Mouse (Mus musculus): ENCODE data around the gene Shpk. TPM values are rescaled to one million over a fixed set of nuclear protein-coding genes. Genes with fewer than 3 reads are reported as not detected.

The Shpk gene
- polyA plus RNA-seq, 1 experiment from 2014 or later: 2.9 TPM

GRCm38 (mm10) chr11:73176186-73176585 is 23.1 kb upstream of the Shpk start:
- no peak for ATAC-seq (ENCODE audit: insufficient number of reproducible peaks, low FRiP score, low TSS enrichment, low read depth)
- Histone ChIP-seq H3K4me1 (peaks cover 35% of the 10 kb centered on the region), H3K4me2 (replicated peaks) (peak overlapping the region; percentile 67), H3K36me3 (peaks cover 10% of the 10 kb centered on the region), H3K27ac (replicated peaks) (peak overlapping the region; percentile 90), H3K9ac (peak overlapping the region; percentile 96), H3K27me3 (no peaks in the 10 kb centered on the region), H3K9me3 (replicated peaks) (no peaks in the 10 kb centered on the region), H3K4me3 (replicated peaks) (peak overlapping the region; percentile 98)
- under 1% methylated on average over 15 of the region's 15 CpGs for WGBS

DNA sequence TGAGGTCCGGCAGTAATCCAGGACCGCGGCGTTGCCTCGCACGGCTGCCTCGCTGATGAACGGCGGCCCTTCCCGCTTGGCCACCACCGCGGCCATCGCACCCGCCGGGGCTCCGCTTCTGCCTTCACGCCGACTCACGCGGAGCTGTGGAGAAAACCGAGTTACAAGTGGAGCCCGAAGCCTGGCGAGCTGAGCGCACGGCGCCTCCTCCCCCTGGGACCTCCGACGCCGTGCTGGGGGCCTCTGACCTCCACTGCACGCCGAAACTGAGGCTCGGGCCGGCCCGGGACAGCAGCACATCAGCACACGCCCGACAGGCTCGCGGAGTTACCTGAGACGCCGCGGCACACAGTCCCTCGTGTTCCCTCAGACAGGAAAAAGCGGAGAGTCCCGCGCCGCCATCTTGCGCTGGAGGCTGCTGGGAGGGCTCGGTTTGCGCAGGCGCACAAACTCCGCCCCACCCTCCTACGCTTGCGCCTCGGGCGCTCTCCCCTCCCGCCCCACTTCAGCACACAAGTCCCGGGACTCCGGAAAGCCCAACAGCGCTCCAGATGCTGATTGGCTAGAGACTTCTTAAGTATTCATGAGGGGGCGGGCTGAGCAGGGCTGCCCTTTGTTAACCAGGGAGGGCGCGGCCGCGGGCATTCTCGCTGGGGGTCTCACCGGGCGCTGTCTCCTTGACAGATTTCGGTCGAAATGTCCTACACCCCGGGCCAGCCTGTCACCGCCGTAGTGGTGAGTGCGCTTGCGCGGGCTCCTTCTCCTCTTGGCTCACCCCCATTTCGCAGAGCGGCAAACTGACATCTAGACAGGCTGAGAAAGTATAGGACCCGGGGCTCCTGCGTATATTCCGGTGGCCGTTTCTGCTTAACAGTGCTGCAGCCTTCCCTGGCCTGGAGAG is 22.4 kb upstream of the Shpk start, which contains the start of the genes Emc6 and Tax1bp3:
Emc6 (minus strand) TSS at position 430 of the 901 bp plus-strand sequence.
Tax1bp3 (plus strand) TSS at position 476 of the 901 bp plus-strand sequence.
- H3K36me3 ChIP-seq: peaks cover 10% of the 10 kb centered on the region
- no peaks in the 10 kb centered on the region for H3K27me3 ChIP-seq
- peak within 1 kb of the TSS; percentile 90 for H3K27ac ChIP-seq (replicated peaks)
- H3K9me3 ChIP-seq (replicated peaks): no peaks in the 10 kb centered on the region
- H3K4me2 ChIP-seq (replicated peaks): peak within 1 kb of the TSS; percentile 67
- H3K4me3 ChIP-seq (replicated peaks): peak within 1 kb of the TSS; percentile 98
- peak within 1 kb of the TSS; percentile 96 for H3K9ac ChIP-seq
- WGBS: under 1% methylated on average over 80 of the region's 81 CpGs
- peak; percentile 97 for ATAC-seq (ENCODE audit: insufficient number of reproducible peaks, low FRiP score, low TSS enrichment, low read depth)
- peaks cover 34% of the 10 kb centered on the region for H3K4me1 ChIP-seq

DNA sequence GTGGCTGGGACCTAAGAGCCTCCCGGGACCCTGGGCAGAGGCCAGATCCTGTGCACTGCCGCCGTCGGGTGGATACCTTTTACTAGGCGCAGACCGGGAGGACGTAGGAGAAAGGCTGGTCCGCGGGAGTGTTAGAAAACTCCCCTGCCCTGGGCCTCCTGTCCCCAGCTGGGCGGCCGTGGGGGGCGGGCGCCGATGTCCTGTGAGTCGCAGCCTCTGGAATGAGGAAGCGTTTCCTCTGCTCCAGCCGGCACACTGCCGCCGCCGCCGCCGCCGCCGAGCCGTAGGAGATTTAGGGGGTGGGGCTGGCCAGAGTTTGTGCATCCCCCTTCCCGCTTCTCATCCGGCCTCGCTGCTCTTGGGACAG is 21.8 kb upstream of the Shpk start:
- ATAC-seq (ENCODE audit: insufficient number of reproducible peaks, low FRiP score, low TSS enrichment, low read depth): peak; percentile 81
- no peaks in the 10 kb centered on the region for H3K9me3 ChIP-seq (replicated peaks)
- peak overlapping the region; percentile 50 for H3K9ac ChIP-seq
- peaks cover 15% of the 10 kb centered on the region for H3K36me3 ChIP-seq
- peak overlapping the region; percentile 98 for H3K4me3 ChIP-seq (replicated peaks)
- peak overlapping the region; percentile 90 for H3K27ac ChIP-seq (replicated peaks)
- H3K4me1 ChIP-seq: peaks cover 28% of the 10 kb centered on the region
- H3K27me3 ChIP-seq: no peaks in the 10 kb centered on the region
- peak overlapping the region; percentile 56 for H3K4me2 ChIP-seq (replicated peaks)
- under 1% methylated on average over 28 of the region's 28 CpGs for WGBS

DNA sequence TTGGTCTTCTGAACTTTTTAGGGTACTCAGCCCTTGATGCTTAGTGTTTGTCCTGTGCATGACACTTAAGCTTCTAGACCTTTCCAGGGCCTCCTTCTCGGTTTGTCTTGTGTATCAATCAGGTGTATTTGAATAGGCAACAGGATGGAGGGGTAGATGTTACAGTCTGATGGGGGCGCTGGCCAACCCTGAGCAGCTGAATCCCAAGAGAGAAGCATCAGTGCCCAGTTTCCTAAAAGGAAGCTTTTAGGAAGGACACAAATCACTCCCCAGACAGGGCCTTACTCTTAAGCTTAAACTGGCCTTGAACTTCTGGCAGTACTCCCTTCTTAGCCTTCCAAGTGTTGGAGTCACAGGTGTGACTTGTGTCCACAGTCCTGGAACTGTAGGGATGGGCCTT is 21.4 kb upstream of the Shpk start:
- no peaks in the 10 kb centered on the region for H3K27me3 ChIP-seq
- H3K9ac ChIP-seq: peak overlapping the region; percentile 50
- H3K4me2 ChIP-seq (replicated peaks): peak overlapping the region; percentile 56
- peaks cover 26% of the 10 kb centered on the region for H3K4me1 ChIP-seq
- H3K4me3 ChIP-seq (replicated peaks): peak overlapping the region; percentile 98
- peak overlapping the region; percentile 90 for H3K27ac ChIP-seq (replicated peaks)
- no peak for ATAC-seq (ENCODE audit: insufficient number of reproducible peaks, low FRiP score, low TSS enrichment, low read depth)
- no peaks in the 10 kb centered on the region for H3K9me3 ChIP-seq (replicated peaks)
- WGBS: 0% methylated on average over 2 of the region's 2 CpGs
- H3K36me3 ChIP-seq: peaks cover 16% of the 10 kb centered on the region

GRCm38 (mm10) chr11:73185872-73186615 is 13.2 kb upstream of the Shpk start:
- no peaks in the 10 kb centered on the region for H3K9me3 ChIP-seq (replicated peaks)
- no peak overlapping the region for H3K9ac ChIP-seq
- no peak overlapping the region for H3K4me2 ChIP-seq (replicated peaks)
- H3K27me3 ChIP-seq: no peaks in the 10 kb centered on the region
- H3K4me3 ChIP-seq (replicated peaks): no peak overlapping the region
- H3K36me3 ChIP-seq: peaks cover 65% of the 10 kb centered on the region
- H3K4me1 ChIP-seq: no peaks in the 10 kb centered on the region
- WGBS: 87% methylated on average over 10 of the region's 10 CpGs
- no peak for ATAC-seq (ENCODE audit: insufficient number of reproducible peaks, low FRiP score, low TSS enrichment, low read depth)
- H3K27ac ChIP-seq (replicated peaks): no peak overlapping the region

DNA sequence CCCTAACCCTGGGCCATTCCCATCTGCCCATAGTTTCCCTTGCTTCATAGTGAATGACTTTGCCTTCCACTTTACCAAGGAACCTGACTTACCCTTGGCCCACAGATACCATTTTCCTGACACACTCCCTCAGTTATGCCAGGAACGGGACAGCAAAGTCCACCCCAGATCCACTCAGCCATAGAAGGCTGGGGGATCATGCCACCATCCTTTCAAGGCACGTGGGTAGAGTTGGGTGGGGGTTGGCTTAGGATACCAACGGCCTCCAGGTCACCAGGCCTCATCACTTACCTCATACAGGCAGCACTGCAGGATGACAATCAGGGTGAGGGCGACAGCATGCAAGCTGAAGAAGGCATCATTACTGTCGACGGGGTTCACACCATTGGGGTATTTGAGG is 12.0 kb upstream of the Shpk start:
- H3K27ac ChIP-seq (replicated peaks): no peak overlapping the region
- H3K27me3 ChIP-seq: no peaks in the 10 kb centered on the region
- no peak overlapping the region for H3K4me3 ChIP-seq (replicated peaks)
- H3K4me2 ChIP-seq (replicated peaks): no peak overlapping the region
- no peak overlapping the region for H3K9ac ChIP-seq
- no peak for ATAC-seq (ENCODE audit: insufficient number of reproducible peaks, low FRiP score, low TSS enrichment, low read depth)
- H3K36me3 ChIP-seq: peaks cover 73% of the 10 kb centered on the region
- no peaks in the 10 kb centered on the region for H3K9me3 ChIP-seq (replicated peaks)
- H3K4me1 ChIP-seq: no peaks in the 10 kb centered on the region
- WGBS: 85% methylated on average over 6 of the region's 6 CpGs

DNA sequence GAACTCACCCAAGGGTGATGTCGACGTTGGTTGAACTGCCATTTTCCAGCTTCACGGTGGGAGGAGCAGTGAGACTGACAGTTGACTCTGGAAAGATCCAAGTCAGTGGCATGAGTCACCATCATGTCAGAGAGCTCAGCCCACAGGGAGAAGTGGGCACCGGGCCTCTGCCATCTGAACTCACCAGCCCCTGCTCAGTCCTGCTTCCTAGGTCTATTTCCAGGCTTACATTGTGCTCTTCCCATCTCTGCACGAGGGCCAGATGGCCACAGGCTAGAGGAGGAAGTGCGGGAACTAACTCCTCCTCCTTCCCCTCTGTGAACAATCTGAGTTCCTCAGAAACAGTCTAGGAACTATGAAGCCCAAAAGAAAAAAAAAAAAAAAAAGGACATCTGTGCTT is 6.2 kb upstream of the Shpk start:
- H3K4me1 ChIP-seq: peaks cover 3% of the 10 kb centered on the region; the same call in 1 of the 2 replicates
- H3K27ac ChIP-seq (replicated peaks): no peak overlapping the region
- H3K9me3 ChIP-seq (replicated peaks): no peaks in the 10 kb centered on the region
- no peak for ATAC-seq (ENCODE audit: insufficient number of reproducible peaks, low FRiP score, low TSS enrichment, low read depth)
- WGBS: 69% methylated on average over 6 of the region's 6 CpGs
- H3K9ac ChIP-seq: no peak overlapping the region
- no peak overlapping the region for H3K4me3 ChIP-seq (replicated peaks)
- peaks cover 48% of the 10 kb centered on the region for H3K36me3 ChIP-seq
- H3K4me2 ChIP-seq (replicated peaks): no peak overlapping the region
- no peaks in the 10 kb centered on the region for H3K27me3 ChIP-seq

DNA sequence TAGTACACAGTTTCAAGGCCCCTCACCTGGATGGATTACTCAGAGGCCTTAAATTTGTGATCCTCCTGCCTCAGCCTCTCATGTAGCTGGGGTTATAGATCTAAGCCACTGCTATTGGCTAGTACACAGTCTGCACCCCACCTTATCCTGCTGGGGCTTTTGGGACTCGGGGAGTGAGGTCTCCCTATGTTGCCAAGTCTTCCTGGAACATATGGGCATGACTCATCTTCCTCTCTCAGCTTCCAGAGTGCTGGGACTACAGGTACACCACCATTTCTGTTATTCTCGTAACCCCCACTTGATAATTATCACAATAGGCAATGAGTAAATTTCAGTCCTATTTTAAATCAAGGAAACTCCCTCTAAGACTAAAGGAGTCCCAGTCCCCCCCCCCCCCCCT is 4.8 kb upstream of the Shpk start:
- Histone ChIP-seq H3K9ac (no peak overlapping the region), H3K4me3 (replicated peaks) (no peak overlapping the region), H3K27ac (replicated peaks) (no peak overlapping the region), H3K36me3 (peaks cover 39% of the 10 kb centered on the region), H3K4me1 (peaks cover 10% of the 10 kb centered on the region), H3K27me3 (no peaks in the 10 kb centered on the region), H3K4me2 (replicated peaks) (no peak overlapping the region), H3K9me3 (replicated peaks) (no peaks in the 10 kb centered on the region)
- WGBS: 78% methylated on average over 2 of the region's 2 CpGs
- no peak for ATAC-seq (ENCODE audit: insufficient number of reproducible peaks, low FRiP score, low TSS enrichment, low read depth)

GRCm38 (mm10) chr11:73198190-73198589 is 1.1 kb upstream of the Shpk start:
- Histone ChIP-seq H3K9ac (peak overlapping the region; percentile 73), H3K4me3 (replicated peaks) (peak overlapping the region; percentile 82), H3K36me3 (peaks cover 6% of the 10 kb centered on the region; the same call in 1 of the 2 replicates), H3K27me3 (no peaks in the 10 kb centered on the region), H3K4me1 (peaks cover 18% of the 10 kb centered on the region), H3K4me2 (replicated peaks) (peak overlapping the region; percentile 94), H3K27ac (replicated peaks) (no peak overlapping the region), H3K9me3 (replicated peaks) (no peaks in the 10 kb centered on the region)
- no peak for ATAC-seq (ENCODE audit: insufficient number of reproducible peaks, low FRiP score, low TSS enrichment, low read depth)
- WGBS: 4% methylated on average over 1 of the region's 1 CpGs

- H3K4me1 ChIP-seq: peaks cover 18% of the 10 kb centered on the region
- H3K27me3 ChIP-seq: no peaks in the 10 kb centered on the region
- H3K9me3 ChIP-seq (replicated peaks): no peaks in the 10 kb centered on the region
- peak; percentile 95 for ATAC-seq (ENCODE audit: insufficient number of reproducible peaks, low FRiP score, low TSS enrichment, low read depth)
- peak within 1 kb of the TSS; percentile 82 for H3K4me3 ChIP-seq (replicated peaks)
- under 1% methylated on average over 22 of the region's 22 CpGs for WGBS
- peak within 1 kb of the TSS; percentile 94 for H3K4me2 ChIP-seq (replicated peaks)
- peak within 1 kb of the TSS; percentile 73 for H3K9ac ChIP-seq
- no peak within 1 kb of the TSS for H3K27ac ChIP-seq (replicated peaks)
- H3K36me3 ChIP-seq: peaks cover 6% of the 10 kb centered on the region; the same call in 1 of the 2 replicates
Observed at GRCm38 (mm10) chr11:73198603-73199229, 544 bp upstream of the Shpk start, which contains the start of gene Ctns. Gene Ctns (minus strand): TSS chr11:73199042.

DNA sequence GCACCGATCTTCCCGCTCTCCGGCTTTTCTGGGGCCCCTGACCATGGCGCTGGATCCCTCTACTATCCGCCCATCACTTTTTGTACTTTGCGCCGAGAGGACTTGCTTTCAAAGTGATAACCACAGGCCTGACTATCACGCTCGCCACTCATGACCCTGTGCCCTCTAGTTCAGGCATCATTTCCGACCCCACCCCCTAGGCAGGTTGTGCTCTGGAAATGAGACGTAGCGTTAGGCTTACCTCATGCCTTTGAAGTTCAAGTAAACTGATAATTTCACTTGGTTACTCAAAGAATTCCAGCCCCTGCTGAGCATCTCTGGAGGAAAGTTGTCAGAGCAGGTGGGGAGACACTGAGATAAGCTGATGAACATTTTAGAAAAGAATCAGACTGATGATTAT is 619 bp downstream of the Shpk start:
- Histone ChIP-seq H3K27me3 (no peaks in the 10 kb centered on the region), H3K4me1 (peaks cover 18% of the 10 kb centered on the region), H3K36me3 (peaks cover 6% of the 10 kb centered on the region; the same call in 1 of the 2 replicates), H3K4me2 (replicated peaks) (peak overlapping the region; percentile 94), H3K4me3 (replicated peaks) (peak overlapping the region; percentile 82), H3K9me3 (replicated peaks) (no peaks in the 10 kb centered on the region), H3K9ac (peak overlapping the region; percentile 73), H3K27ac (replicated peaks) (no peak overlapping the region)
- ATAC-seq (ENCODE audit: insufficient number of reproducible peaks, low FRiP score, low TSS enrichment, low read depth): no peak
- WGBS: 1% methylated on average over 12 of the region's 12 CpGs

Measured in embryonic facial prominence, embryonic 15.5 days (tissue).